38 mouse cellular contexts compared by ENCODE assay signal in the genomic region with DNA sequence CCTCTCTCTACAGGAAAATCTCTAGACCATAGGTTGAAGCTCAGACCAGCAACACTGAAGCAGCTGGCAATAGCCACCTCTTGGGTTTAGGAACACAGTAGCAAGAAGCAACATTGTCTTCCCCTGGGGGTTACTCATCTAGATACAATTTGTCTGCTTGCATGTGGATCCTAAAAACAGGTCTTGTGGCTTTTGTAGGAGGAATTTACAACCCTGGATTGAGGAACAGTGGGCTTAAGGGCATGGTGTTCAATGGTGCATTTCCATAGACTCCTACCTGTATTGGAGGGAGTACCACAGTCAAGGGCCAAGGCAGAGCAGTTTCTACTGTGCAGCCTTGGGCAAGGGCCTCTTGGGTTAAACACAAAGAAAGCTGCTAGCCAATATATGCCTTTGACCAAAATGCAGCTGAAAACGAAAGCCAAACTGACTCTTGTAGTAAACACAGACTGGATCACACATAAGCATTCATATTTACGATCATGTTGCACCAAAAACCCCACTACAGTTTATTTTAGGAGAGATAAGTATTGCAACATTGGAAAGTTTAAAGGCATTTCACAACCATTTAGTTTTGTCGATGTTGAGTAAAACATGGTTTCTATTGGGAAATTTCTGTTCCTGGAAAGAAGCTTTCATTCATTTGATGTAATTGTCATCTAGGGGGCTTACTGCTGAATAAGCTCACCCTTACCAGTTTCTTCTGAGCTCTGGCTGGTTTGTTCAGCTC. TPM values are rescaled to one million over a fixed set of nuclear protein-coding genes. Genes with fewer than 3 reads are reported as not detected.
A peak's percentile ranks its signal among the peaks of the same experiment; 100 is the strongest.
DNase-seq lines count a peak whose midpoint lies in the region; ATAC-seq and TF ChIP-seq lines count a peak whose summit lies in the region.
"Had no signal": no experiment of that assay in that cellular context is flagged by ENCODE, and none has a peak within 500 bp of the region (broad histone marks: within the 10 kb centered on the region; RNA-seq: fewer than 3 reads in every experiment).

No protein-coding gene starts in this region.

- no peaks in the 10 kb centered on the region for H3K27me3 ChIP-seq in lung, embryonic 14.5 days (ENCODE audit: insufficient read depth, low read length)
- no peaks in the 10 kb centered on the region for H3K27me3 ChIP-seq in intestine, embryonic 15.5 days (replicated peaks)
- H3K27me3 ChIP-seq: hindbrain, embryonic 12.5 days; limb, embryonic 13.5 days; liver, embryonic 15.5 days; neural tube, embryonic 12.5 days had no signal

- 0 out of 2 replicates have a peak, but pooled peaks cover 6% of the 10 kb centered on the region for H3K4me1 ChIP-seq in lung, embryonic 14.5 days (ENCODE audit: insufficient read depth)
- H3K4me1 ChIP-seq in lung, adult 2 months (ENCODE audit: control insufficient read depth, insufficient read depth, low read length): peaks cover 4% of the 10 kb centered on the region
- no peaks in the 10 kb centered on the region for H3K4me1 ChIP-seq in intestine, embryonic 15.5 days (replicated peaks)
- H3K4me1 ChIP-seq: neural tube, embryonic 12.5 days had no signal

- H3K36me3 ChIP-seq in lung, embryonic 14.5 days (ENCODE audit: insufficient read depth): no peaks in the 10 kb centered on the region
- no peaks in the 10 kb centered on the region for H3K36me3 ChIP-seq in intestine, embryonic 15.5 days
- H3K36me3 ChIP-seq: hindbrain, embryonic 12.5 days; limb, embryonic 13.5 days; liver, embryonic 15.5 days; midbrain, embryonic 10.5 days; neural tube, embryonic 12.5 days had no signal

- TF ChIP-seq POLR2A in lung, adult 2 months (IDR thresholded peaks at IDR 0.05; ENCODE audit: borderline replicate concordance, extremely low read depth, low read depth, low read length): no peak

- no peak overlapping the region for H3K9ac ChIP-seq in lung, embryonic 14.5 days
- H3K9ac ChIP-seq in intestine, embryonic 15.5 days: no peak overlapping the region
- H3K9ac ChIP-seq: hindbrain, embryonic 12.5 days; limb, embryonic 13.5 days; liver, embryonic 15.5 days; neural tube, embryonic 12.5 days had no signal

- H3K27ac ChIP-seq in lung, embryonic 14.5 days (ENCODE audit: low read depth): no peak overlapping the region
- H3K27ac ChIP-seq in intestine, embryonic 15.5 days: no peak overlapping the region
- H3K27ac ChIP-seq: hindbrain, embryonic 12.5 days; limb, embryonic 13.5 days; liver, embryonic 15.5 days; midbrain, embryonic 10.5 days; neural tube, embryonic 12.5 days; stomach, postnatal 0 days had no signal

- 54% methylated on average over 3 of the region's 3 CpGs for WGBS in lung, embryonic 14.5 days
- 59% methylated on average over 3 of the region's 3 CpGs for WGBS in lung, adult 2 months
- 87% methylated on average over 3 of the region's 3 CpGs for WGBS in intestine, embryonic 15.5 days

- H3K4me2 ChIP-seq in lung, embryonic 14.5 days: no peak overlapping the region
- H3K4me2 ChIP-seq in intestine, embryonic 15.5 days (replicated peaks): no peak overlapping the region
- H3K4me2 ChIP-seq: heart, embryonic 11.5 days; hindbrain, embryonic 12.5 days; limb, embryonic 13.5 days; liver, embryonic 15.5 days; neural tube, embryonic 12.5 days had no signal

- no peaks in the 10 kb centered on the region for H3K9me3 ChIP-seq in lung, embryonic 14.5 days (ENCODE audit: low read depth, low read length)
- H3K9me3 ChIP-seq in intestine, embryonic 15.5 days: no peaks in the 10 kb centered on the region
- H3K9me3 ChIP-seq: hindbrain, embryonic 12.5 days; liver, embryonic 15.5 days; neural tube, embryonic 12.5 days had no signal

- no peak for TF ChIP-seq CTCF in lung, embryonic 14.5 days (IDR thresholded peaks at IDR 0.05; ENCODE audit: low read depth)
- no peak for TF ChIP-seq CTCF in lung, adult 2 months (IDR thresholded peaks at IDR 0.05; ENCODE audit: insufficient read depth, low read length)

- ATAC-seq in lung, embryonic 14.5 days (ENCODE audit: insufficient read depth): no peak
- peak; percentile 58 for ATAC-seq in megakaryocyte progenitor cell, adult 5-6 weeks (replicated peaks; ENCODE audit: poor library complexity)
- ATAC-seq in intestine, embryonic 15.5 days: no peak
- ATAC-seq: forebrain, embryonic 14.5 days; intestine, postnatal 0 days had no signal

- peak; percentile 40 for DNase-seq in lung, embryonic 14.5 days
- no peak for DNase-seq in lung, adult 2 months
- peak; percentile 35 for DNase-seq in testis, postnatal 14 days (ENCODE audit: low spot score)
- no peak for DNase-seq in testis, postnatal 10 days (ENCODE audit: low spot score)
- peak; percentile 66 for DNase-seq in fat pad, adult 2 months (ENCODE audit: extremely low read depth, low read depth, low spot score)
- DNase-seq in left cerebral cortex, adult 18-20 months (ENCODE audit: low spot score in 2 of 2): no peak
- DNase-seq: B cell, adult 2 months; cerebellum, adult 11-12 months; cerebellum, adult 9-11 months; gastrocnemius, postnatal 14 days; heart, postnatal 36 days; kidney, postnatal 10 days; lung, postnatal 4 days; right cerebral cortex, postnatal 4 days had no signal

- no peak overlapping the region for H3K4me3 ChIP-seq in lung, embryonic 14.5 days (ENCODE audit: low read depth, low read length)
- H3K4me3 ChIP-seq in lung, adult 2 months (replicated peaks; ENCODE audit: extremely low read depth, low read depth, low read length): no peak overlapping the region
- no peak overlapping the region for H3K4me3 ChIP-seq in intestine, embryonic 15.5 days (replicated peaks)
- H3K4me3 ChIP-seq: erythroblast, embryonic 14.5 days; hindbrain, embryonic 12.5 days; limb, embryonic 13.5 days; liver, embryonic 15.5 days; midbrain, embryonic 10.5 days; myocyte; neural tube, embryonic 12.5 days had no signal

RNA-seq across cellular contexts. Expression of a gene that starts 17.9 kb away (rescaled TPM):
- polyA plus RNA-seq in lung, embryonic 14.5 days (2014; fragmentation: Nextera tagmentation; extraction: Ambion mirVana): 0.16 and 0.32 TPM in 2 replicates
- polyA plus RNA-seq in lung, adult 2 months (2012; rRNA removed): not detected in 2 replicates
- not detected in 2 replicates for total RNA-seq in megakaryocyte progenitor cell, adult 5-6 weeks (2015)
- 0.17 TPM in 1 of 2 replicates, not detected in the other for total RNA-seq in megakaryocyte progenitor cell, adult 5-6 weeks (2017)
- 0.09 and 0.35 TPM in 2 replicates for polyA plus RNA-seq in intestine, embryonic 15.5 days (2015; fragmentation: Nextera tagmentation; extraction: Ambion mirVana)
- total RNA-seq in left cerebral cortex, adult 18-20 months (2021): not detected
- total RNA-seq: adrenal gland, postnatal 10 days; gastrocnemius, postnatal 14 days; heart, adult 18-20 months; heart, postnatal 36 days; layer of hippocampus, adult 18-20 months; left cerebral cortex, adult 8-10 months; left cerebral cortex, postnatal 36 days; midbrain, postnatal 0 days had no signal
- polyA plus RNA-seq: cortical plate, adult 2 months; embryonic facial prominence, embryonic 14.5 days; erythroblast, embryonic 14.5 days; forebrain, embryonic 14.5 days; heart, embryonic 11.5 days; heart, embryonic 16.5 days; hindbrain, embryonic 12.5 days; liver, embryonic 15.5 days; myocyte; neural tube, embryonic 12.5 days; spleen, adult 2 months; thymus, postnatal 0 days had no signal

RNA-seq across cellular contexts. Expression of a gene that starts 43.0 kb away (rescaled TPM):
- polyA plus RNA-seq in lung, embryonic 14.5 days (2014; fragmentation: Nextera tagmentation; extraction: Ambion mirVana): 16.4 and 18.1 TPM in 2 replicates
- polyA plus RNA-seq in lung, adult 2 months (2012; rRNA removed): 8.5 and 12.5 TPM in 2 replicates
- total RNA-seq in megakaryocyte progenitor cell, adult 5-6 weeks (2015): 7.5 and 10.9 TPM in 2 replicates
- total RNA-seq in megakaryocyte progenitor cell, adult 5-6 weeks (2017): 8.0 and 9.5 TPM in 2 replicates
- 19.7 and 20.8 TPM in 2 replicates for polyA plus RNA-seq in intestine, embryonic 15.5 days (2015; fragmentation: Nextera tagmentation; extraction: Ambion mirVana)
- total RNA-seq in left cerebral cortex, adult 18-20 months (2021): 10 to 100 TPM; 39.0 to 40.2 TPM
- polyA plus RNA-seq: erythroblast, embryonic 14.5 days had no signal

Comparison
In these comparisons a context has a peak if more than half of its experiments do, and no peak if none do; other contexts are left out.
1. DNase-seq: peak in lung, embryonic 14.5 days (single experiment), testis, postnatal 14 days (single experiment) and fat pad, adult 2 months (single experiment); none in lung, adult 2 months (single experiment), testis, postnatal 10 days (single experiment) and left cerebral cortex, adult 18-20 months (0 of 2).